Mouse (Mus musculus): ENCODE results near the gene Pgm2.
A peak's percentile ranks its signal among the peaks of the same experiment; 100 is the strongest.

Gene Pgm2

DNA sequence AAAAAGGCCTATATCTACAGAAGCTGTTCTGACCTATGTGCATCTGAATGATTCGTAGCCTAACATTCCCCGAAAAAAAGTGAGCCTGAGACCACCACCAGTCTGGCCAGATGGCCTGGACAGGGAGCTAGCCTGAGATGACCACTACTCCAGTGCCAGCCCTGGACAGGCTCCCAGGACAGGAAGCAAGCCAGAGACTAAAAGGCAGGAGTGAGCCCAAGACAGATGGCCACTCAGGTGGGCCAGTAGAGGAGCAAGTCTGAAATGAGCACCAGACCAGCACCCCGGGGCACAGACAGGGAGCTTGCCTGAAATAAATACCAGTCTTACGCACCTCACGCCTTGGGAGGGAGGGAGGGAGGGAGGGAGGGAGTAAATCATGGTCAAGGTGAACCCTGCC lies 51.6 kb downstream of the Pgm2 start:
- no peak for DNase-seq (ENCODE audit: low read depth, low spot score)

DNA sequence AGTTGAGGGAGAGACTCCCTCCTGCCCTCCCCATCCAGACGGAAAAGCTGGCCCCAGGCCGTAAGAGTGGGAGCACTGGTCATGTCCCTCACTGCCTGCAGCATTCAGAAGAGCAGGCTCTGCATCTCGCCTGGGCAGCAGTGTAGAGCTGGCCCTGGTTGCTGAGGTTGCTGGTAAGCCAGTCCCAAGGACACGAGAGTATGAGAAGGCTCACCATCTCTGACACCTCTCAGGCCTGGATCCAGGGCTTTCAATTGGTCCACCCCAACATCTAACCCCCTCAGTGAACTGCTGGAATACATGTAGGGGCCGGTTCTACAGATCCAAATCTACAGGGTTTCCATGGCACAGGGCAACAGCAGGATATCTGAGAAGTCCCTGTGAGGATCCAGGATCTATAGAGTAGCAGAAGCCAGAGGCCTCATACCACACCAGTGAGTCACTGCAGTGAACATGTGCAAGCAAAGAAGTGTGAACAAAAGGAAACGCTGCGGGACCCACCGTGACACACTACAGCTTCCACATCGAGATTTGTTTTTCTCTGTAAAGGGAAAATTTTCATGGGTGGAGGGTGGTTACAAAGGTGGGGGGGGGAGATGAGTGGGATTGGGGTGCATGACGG lies 53.7 kb downstream of the Pgm2 start:
- DNase-seq (ENCODE audit: low read depth, low spot score), result no peak

DNA sequence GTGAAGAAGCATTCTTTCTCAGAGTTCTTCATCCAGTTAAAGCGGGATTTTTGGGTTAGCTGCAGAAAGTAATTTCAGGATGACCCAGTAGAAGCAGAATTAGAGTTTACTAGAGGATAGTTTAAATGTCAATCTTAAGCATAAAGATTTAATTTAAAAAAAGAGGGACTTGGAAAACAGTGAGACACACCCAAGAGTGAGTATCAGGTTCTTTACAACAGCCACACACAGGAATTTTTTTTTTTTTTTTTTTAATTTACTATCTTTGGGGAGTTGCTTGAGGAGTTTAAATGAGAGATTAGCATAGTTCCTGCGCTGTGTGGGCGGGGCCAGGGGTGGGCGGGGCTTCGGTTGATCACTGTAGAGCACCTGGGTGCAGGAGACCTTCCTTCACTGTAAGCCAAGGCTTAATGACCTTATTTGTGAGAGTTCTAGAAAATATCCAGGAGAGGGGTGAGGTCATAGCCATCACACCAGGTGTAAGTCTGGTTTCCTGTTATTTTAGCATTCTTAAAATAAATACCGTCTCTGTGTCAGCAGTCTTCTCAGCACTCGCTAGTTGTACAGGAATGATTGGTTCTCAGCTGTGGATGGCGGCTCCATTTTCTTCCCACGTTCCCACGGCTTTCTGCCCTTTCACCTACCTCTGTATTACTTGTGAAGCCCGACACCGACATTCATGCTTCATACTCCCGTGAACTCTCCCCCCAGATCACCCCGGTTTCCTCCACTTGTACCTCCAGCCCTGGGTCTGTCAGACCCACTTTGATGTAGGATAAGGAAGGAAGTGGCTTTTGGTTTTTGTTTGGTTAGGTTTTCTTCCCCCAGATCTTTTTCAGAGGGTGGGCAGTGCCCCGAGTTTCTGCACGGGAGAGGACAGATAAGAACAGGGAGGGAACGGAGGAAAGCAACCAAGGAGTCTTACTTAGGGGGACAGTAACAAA lies 56.7 kb downstream of the Pgm2 start:
- peak; percentile 81 for DNase-seq (ENCODE audit: low read depth, low spot score)

DNA sequence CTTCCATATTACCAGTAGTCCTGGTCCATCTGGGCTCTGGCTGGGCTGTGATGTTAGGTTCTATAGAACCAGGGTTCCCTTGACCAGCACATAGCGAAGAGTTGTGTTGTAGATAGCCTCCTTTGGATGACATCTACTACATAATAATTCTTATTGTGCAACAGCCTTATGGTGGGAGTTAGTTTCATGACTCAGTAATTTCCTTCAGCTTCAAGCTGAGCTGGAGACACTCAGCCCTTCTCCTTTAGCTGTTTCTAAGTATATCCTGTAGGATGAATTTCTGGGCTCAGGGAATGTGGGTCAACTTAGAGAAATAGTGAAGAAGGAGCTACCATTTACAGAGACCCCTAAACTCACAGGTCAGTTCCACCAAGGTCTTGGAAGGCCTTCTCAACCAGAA lies 60.6 kb downstream of the Pgm2 start:
- DNase-seq (ENCODE audit: low read depth, low spot score), result no peak

DNA sequence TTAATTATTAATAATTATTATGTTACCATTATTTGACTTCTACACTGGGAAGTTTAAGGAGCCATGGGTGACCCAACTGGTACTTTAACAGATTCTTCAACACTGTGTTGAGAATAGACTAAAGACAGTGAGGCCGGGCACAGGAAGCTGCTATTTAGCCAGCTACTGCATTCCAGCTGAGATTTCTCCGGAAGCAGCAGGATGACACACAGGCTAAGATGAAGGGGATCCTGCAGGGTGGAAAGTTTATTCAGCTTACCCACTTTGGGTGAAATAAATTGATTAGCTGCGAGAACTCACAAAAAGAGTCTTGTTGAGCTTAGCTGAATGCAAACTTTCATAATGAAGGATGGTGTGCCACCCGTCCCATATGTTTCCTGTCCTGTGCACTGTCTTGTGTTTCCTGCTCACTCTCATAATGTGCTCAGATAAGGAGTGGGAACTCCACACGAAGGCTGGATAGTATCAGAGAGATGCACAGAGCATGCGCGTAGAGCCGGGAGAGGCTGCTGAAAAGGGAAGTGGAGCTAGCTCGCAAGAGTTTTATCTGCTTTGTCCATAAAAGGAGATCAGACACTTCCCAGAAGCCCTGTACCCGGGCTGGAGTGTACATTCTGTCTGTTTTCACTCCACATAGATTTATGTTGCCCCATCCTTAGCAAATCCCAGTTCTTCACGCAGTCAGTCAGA lies 63.3 kb downstream of the Pgm2 start, which contains the start of gene Tbc1d1:
Gene Tbc1d1, plus strand, starts transcription at position 445 of the 690 bp plus-strand sequence.
- DNase-seq (ENCODE audit: low read depth, low spot score), result peak; percentile 68

DNA sequence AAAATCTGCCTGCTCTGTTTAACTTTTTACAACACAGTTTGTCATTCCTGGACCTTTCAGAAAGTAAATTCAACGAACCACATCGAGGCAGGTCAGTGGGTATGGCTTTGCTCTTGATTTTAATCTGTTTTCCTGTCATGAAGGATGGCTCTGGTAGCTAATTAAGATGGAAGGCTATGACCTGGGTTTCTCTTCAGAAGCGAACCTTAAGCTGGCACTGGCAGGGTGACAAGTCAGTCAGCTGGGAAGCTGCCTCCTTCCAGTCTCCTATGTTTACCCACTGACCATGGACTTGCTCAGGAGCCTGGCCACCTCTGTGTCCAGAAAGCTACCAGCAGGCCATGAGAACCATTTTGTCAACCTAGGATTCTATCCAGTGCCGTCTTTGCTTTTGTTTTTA lies 63.8 kb downstream of the Pgm2 start:
- peak; percentile 14 for DNase-seq (ENCODE audit: low read depth, low spot score)

DNA sequence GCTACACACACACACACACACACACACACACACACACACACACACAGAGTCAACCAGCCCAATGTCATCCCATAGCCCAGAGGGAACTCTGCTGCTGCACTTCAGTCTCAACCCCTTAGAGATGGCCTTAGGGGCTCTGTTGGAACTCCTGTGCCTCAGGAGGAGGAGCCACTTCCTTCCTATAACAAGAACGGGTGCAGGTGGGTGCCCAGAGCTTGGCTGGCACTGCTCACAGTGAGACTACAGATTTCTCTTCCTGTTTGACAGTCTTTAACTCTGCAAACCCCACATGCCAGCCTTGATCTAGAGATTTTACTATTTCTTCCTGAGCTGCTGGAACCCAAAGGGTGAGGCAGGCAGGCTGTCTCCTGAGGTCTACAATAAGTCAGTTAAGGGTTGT lies 65.2 kb downstream of the Pgm2 start:
- DNase-seq (ENCODE audit: low read depth, low spot score), result peak; percentile 62

DNA sequence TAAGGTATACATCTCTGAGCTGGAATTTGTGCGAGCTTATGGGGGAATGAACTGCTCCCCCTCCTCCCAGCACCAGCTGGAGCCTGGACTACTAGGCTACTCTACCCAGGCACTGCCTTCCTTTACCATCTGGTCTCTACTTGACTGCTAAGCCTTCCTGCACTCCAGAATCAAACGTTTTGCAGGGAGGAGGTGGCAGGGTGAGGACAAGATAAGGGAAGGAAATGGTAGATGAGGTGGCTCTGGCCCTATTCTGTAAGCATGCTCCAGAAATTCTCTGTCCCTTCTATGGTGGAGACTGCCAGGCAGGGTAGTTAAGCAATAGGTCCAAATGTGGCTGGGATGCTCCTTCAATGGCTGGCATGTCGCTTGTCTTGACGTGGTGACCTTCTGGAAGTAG lies 65.8 kb downstream of the Pgm2 start:
- peak; percentile 13 for DNase-seq (ENCODE audit: low read depth, low spot score)

DNA sequence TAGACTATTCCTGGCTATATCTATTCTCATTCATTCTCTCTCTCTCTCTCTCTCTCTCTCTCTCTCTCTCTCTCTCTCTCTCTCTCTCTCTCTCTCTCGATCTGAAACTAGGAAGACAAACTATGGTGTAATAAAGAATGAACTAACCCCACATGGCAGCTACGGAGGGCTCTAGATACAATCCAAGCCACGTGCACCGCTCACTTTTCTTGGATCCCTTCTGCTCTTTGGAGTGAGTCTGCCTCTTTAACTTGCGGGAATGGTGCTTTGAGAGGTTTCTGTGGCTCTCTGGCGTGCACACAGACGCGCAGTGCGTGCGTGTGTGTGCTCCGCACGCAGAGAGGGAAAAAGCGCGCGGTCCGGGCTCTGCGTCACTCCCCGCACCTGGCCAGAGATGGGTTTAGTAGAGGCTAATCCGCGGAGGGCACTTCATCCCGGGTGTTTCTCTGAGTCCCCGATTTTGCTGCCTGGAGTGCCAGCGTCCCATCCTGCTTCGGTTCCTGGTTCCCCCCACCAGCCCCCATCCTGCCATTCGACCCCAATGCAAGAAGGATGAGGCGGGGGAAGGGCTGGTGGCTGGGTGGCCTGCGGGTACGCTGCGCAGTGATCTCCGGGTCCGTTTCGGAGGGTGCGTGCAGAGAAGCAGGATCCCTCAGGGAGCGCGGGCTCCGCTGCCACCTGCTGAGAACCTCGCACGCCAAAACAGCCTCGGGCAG lies 66.5 kb downstream of the Pgm2 start:
- peak; percentile 51 for DNase-seq (ENCODE audit: low read depth, low spot score)

DNA sequence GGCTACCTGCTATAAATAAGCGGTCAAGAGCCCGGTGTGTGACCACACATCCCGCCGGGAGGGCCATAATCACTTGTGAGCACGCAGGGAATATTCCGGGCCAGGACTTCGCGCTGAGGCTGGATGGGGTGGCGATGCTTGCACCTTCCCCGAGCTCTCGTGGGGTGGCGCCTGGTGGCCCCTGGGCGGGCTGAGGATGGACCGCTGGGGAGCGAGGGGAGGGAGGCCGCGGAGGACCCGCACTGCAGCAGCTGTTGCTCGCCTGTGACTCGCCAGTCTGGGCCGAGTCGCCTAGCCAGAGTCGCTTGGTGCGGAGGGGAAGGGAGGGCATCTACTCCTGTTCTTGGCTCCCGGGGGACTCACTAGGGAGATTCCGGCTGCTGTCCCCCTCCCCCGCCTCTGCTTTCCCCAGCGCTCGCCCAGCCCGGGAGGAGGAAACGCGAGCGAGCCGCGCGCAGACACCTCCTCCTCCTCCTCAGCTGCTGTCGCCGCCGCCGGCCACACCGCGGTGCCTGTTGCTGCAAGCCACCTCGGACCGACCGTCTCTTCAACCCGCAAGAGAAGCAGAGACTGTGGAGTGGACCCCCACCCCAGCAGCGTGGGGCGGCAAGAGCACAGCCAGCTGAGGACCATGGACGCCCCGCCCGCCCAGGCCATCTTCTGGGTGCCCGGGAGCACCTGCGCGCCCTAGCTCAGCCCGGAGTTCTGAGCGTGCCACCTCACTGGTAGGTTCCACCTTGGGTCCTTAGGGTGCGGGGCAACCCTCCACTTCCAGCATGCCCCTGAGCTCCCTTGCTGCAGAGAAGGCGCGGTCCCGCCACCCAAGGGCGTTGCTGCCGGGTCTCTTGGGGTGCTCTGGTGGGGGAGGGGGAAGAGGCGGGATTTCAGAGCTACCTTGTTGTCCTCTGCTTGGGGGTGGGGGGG lies 67.3 kb downstream of the Pgm2 start:
- peak; percentile 78 for DNase-seq (ENCODE audit: low read depth, low spot score)

DNA sequence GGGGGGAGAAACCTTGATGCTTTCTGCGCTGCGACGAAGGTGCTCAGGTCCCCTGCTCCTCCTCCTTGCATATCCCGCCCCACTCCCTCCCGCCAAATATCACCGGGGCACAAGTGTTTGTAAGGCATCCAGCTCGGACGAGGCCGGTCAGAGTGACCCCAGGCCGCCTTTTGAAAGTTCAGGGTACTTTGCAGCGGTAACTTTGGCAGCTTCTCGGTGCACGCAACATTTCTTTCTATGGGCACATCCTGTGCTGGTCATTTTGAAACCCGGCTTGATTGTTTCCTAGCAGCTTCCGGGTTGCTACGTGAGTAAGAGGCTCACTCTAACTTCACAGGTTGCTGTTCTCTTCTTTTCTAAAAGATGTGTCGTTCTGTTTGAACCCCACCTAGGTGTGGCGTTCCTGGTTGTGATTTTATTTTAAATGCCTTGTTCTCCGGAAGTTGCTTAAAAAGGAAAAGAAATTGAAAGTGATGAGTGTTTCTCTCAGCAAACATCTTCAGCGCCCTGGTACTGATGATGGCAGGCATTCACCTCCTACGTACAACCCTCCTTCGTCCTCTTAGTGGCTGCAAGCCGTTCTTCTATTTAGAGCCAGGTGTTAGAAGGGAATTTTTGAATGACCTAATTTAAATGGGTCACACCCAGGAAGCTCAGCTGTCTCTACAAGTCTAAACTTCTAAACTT lies 68.1 kb downstream of the Pgm2 start:
- DNase-seq (ENCODE audit: low read depth, low spot score), result peak; percentile 82

DNA sequence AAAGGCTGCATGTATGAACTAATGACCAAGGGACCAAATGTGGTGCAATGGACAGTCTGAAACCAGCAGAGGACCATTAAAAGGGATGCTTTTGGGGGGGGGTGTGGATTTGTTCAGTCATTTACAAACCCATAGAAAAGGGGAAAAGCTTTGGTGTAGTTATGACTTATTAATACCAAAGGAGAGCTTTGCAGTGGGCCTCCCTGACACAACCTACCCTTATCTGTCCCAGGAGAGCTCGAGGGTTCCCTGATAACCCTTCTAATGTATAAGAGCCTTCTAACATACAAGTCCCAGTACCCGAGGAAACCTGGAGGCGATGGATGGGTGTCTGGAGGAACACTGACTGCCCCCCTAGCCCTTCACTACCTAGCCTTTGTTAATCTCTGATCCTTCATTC lies 69.2 kb downstream of the Pgm2 start:
- no peak for DNase-seq (ENCODE audit: low read depth, low spot score)

DNA sequence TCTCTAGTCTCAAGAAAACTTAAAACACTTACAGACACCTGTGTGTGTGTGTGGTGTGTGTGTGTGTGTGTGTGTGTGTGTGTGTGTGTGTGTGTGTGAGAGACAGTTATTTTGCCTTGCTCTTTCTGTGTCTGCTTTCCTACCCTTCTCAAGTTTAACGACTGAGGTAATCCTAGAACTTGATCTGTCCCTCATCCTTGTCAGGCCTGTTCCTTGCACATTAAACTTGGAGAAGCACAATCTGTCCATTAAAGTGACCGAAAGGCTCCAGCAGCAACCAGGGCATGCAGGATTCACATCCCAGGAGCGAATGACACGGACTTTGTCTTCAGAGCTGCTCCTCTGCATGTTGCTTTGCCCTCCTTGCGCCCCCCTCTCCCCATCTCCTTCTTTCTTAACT lies 69.8 kb downstream of the Pgm2 start:
- no peak for DNase-seq (ENCODE audit: low read depth, low spot score)

DNA sequence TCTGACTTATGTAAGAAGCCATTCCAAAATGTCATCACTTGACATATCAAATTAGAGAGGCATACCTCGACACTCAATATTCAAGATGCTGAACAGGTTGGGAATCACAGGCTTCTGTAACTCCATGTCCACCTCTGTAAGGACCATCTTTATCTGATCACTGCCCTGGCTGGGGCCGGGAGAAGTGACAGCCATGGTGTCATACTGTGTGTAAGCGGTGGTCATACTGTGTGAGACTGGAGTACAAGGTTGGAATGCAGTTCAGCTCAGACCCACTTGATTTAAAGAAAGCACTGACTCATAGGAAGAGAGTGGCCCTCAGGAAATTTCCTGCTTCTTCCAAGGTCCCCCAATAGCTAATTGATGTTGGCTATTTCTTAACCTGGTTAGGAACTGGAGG lies 71.7 kb downstream of the Pgm2 start:
- DNase-seq (ENCODE audit: low read depth, low spot score), result no peak

DNA sequence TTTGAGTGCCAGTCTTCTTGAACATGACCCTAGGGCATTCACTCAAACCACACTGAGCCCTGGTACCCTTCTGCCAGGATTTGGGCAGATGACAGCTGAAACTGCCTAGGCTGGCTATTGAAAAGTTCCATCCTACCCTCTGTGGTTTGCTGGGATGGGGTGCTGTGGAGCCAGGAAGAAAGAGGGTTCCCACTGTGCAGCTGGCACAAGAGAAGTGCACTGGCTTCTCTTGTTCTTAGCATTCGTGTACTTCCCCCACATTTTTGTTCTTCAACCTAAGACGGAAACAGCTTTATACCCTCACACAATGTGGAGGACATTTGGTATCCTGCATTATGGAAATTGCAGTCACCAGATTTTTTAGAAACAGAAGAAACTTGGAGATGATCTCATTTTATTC lies 73.1 kb downstream of the Pgm2 start:
- DNase-seq (ENCODE audit: low read depth, low spot score), result no peak

DNA sequence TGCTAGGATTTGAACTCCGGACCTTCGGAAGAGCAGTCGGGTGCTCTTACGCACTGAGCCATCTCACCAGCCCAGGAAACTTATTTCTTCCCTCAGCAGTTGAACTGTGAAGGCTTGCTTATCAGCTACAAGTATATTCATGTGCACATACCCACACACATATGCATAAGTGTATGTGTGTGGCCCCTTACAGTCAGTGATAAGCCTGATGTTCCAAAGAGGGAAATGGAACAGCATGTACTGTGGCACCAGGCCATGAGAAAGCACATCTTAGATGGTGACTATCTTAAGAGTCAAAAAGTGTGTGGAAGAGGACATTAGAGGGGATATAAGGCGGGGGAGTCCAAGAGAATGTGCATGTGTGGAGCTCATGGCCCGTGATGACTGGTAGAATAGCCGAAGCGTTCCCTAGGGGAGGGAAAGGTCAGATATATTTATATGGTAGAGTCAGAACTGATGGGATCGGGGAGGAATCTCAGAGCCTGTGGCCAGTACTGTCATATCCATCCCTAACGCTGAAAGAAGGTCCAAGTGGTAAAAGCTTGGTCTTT lies 76.3 kb downstream of the Pgm2 start:
- no peak for DNase-seq (ENCODE audit: low read depth, low spot score)

DNA sequence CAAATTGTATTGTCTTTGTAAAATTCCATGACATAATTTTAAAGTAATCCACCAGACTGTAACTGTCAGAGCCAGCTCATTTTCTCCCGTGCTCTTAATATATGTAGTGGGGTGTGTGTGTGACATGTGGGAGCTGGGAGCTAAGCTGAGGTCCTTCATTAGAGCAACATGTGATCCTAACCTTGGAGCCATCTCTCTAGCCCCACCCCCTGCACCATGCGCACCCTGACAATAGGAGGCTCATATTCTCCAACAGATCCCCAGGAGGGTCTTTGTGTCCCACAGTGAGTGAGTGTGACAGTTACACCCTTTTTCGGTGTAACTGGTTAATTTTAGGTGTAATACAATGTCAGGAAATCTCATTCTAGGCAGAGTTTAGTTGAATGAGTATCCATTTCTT lies 80.1 kb downstream of the Pgm2 start:
- DNase-seq (ENCODE audit: low read depth, low spot score), result no peak

DNA sequence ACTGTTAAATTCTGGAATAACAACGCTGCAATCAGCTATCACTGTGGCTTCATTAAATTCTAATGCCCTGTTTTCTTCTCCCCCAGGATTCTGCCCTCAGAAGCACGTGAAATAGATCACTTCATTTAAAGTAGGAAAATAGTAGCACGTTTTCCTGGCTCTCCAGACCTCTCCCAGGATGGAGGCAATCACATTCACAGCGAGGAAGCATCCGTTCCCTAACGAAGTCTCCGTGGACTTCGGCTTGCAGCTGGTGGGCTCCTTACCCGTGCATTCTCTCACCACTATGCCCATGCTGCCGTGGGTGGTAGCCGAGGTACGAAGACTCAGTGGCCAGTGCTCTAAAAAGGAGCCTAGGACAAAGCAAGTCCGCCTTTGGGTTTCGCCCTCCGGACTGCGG lies 80.6 kb downstream of the Pgm2 start:
- no peak for DNase-seq (ENCODE audit: low read depth, low spot score)

DNA sequence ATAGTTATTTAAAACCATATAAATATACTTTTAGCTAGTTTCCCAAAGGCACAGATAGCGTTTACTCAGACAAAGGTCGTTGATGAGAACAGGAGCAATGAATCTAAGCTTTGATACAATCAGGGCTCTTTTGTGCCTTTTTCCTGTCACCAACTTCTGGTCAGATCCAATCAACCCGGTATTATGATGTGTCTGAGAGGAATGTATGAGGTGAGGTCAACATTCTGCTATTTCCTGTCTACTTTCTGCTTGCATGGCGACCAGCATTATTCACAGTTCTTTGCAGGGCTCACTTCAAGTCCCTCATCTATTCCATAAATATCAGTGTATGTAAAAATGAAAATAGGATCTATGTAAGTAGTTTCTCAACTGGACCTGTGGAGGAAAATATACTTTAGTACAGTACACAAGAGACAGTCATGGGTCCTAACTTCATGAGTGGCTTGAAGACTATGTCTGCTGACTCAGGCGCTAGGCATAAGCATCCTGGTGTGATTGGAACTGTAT lies 81.7 kb downstream of the Pgm2 start:
- DNase-seq (ENCODE audit: low read depth, low spot score), result no peak

Measured in CD4-positive, CD25-positive, alpha-beta regulatory T cell, adult 2 months (primary cell).